Mouse (Mus musculus) testis, adult 2 months (tissue): ENCODE data around the gene Itgb8.

Experiments used
- CTCF ChIP-seq: fragments of 200-500 bp; IDR thresholded peaks from 2 replicates; pipeline ENCODE4 v1.5.1; 2012; ENCODE audit warnings: low read depth, mild to moderate bottlenecking, inconsistent platforms, low read length, moderate library complexity; ENCODE audit not compliant: control insufficient read depth, insufficient read depth, insufficient replicate concordance
- POLR2A ChIP-seq: fragments of 200-500 bp; IDR thresholded peaks from 2 replicates; pipeline ENCODE4 v1.6.1; 2012; ENCODE audit warnings: low read depth, mild to moderate bottlenecking, inconsistent platforms, low read length, moderate library complexity; ENCODE audit not compliant: control insufficient read depth

DNA sequence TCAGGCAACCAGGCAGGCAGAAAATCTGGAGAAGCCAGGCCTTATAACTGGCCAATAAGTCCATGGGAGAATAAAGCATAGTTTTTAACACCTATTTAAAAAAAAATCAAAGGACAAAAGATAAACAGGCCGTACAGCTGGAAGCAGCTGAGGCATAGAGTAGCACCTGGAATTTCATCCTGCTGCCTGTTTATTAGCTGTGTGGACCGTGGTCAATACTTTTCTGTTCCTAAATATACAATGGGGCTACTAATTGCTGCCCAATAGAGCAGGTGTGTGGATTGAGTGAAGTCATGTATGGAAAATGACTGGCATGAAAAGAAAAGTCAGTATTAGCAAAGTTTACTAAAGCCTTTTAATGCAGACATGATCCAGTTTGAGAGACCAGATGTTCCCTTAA, 62.6 kb downstream of the Itgb8 start:
- TF ChIP-seq POLR2A (no peak), CTCF (no peak)
